Mouse (Mus musculus): ENCODE data around the gene Zfp451. TPM values are rescaled to one million over a fixed set of nuclear protein-coding genes. Genes with fewer than 3 reads are reported as not detected.

The Zfp451 gene
- polyA plus RNA-seq, 1 experiment from 2014 or later, result 43.5 TPM

- ATAC-seq (ENCODE audit: low FRiP score) (peak; percentile 69), DNase-seq (ENCODE audit: low spot score, missing footprints) (no peak)
- 9% methylated on average over 10 of the region's 10 CpGs for WGBS
- H3K36me3 ChIP-seq (ENCODE audit: control insufficient read depth, insufficient read depth, low read length), result no peaks in the 10 kb centered on the region
- H3K27me3 ChIP-seq (ENCODE audit: control insufficient read depth, insufficient read depth, low read length), result no peaks in the 10 kb centered on the region
- H3K27ac ChIP-seq (ENCODE audit: low read depth, low read length), result no peak overlapping the region
- peak overlapping the region; percentile 6; the same call in 1 of the 2 replicates for H3K4me2 ChIP-seq
- H3K4me1 ChIP-seq (ENCODE audit: control insufficient read depth, insufficient read depth, low read length), result no peaks in the 10 kb centered on the region
- no peak overlapping the region for H3K9ac ChIP-seq (ENCODE audit: low read length)
- no peak overlapping the region for H3K4me3 ChIP-seq (ENCODE audit: low read depth, low read length)
- no peaks in the 10 kb centered on the region for H3K9me3 ChIP-seq (ENCODE audit: control insufficient read depth, low read length)
Observed at GRCm38 (mm10) chr1:33714796-33715195, 99.6 kb downstream of the Zfp451 start.

DNA sequence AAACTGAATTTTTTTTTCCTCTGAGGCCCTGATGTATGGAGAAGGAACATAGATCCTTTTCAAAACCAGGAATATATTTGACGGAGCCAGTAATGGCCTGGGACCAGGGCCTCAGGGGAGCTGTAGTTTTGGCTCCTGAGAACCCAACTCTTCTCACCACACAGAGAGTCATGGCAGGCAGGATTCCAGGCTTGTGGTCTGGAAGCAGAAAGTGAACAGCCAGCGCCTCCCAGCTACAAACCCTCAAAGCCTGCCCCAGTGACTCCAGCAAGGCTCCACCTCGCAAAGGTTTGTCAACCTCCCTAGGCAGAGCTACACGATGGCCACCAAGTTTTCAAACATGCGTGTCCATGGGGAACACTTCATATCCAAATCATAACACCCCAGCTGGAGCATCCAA, 102.4 kb downstream of the Zfp451 start:
- H3K36me3 ChIP-seq (ENCODE audit: control insufficient read depth, insufficient read depth, low read length), result no peaks in the 10 kb centered on the region
- no peaks in the 10 kb centered on the region for H3K4me1 ChIP-seq (ENCODE audit: control insufficient read depth, insufficient read depth, low read length)
- no peak overlapping the region for H3K27ac ChIP-seq (ENCODE audit: low read depth, low read length)
- ATAC-seq (ENCODE audit: low FRiP score) (no peak), DNase-seq (ENCODE audit: low spot score, missing footprints) (no peak)
- no peak overlapping the region for H3K9ac ChIP-seq (ENCODE audit: low read length)
- no peaks in the 10 kb centered on the region for H3K27me3 ChIP-seq (ENCODE audit: control insufficient read depth, insufficient read depth, low read length)
- WGBS, result 88% methylated on average over 5 of the region's 5 CpGs
- no peaks in the 10 kb centered on the region for H3K9me3 ChIP-seq (ENCODE audit: control insufficient read depth, low read length)
- H3K4me3 ChIP-seq (ENCODE audit: low read depth, low read length), result no peak overlapping the region
- H3K4me2 ChIP-seq, result no peak overlapping the region

Other genes starting within 250 kb of the Zfp451 start
- 55.0 and 57.7 TPM in 2 replicates for gene Prim2, start 144.8 kb downstream of the Zfp451 start, polyA plus RNA-seq (2014; fragmentation: Nextera tagmentation; extraction: Ambion mirVana)
- 28.2 and 28.6 TPM in 2 replicates for gene Rab23, start 94.7 kb downstream of the Zfp451 start, polyA plus RNA-seq (2014; fragmentation: Nextera tagmentation; extraction: Ambion mirVana)
- gene Bag2, start 56.8 kb downstream of the Zfp451 start, polyA plus RNA-seq (2014; fragmentation: Nextera tagmentation; extraction: Ambion mirVana), result 29.1 and 29.6 TPM in 2 replicates
- 2.0 and 3.9 TPM in 2 replicates for gene Bend6, start 93.2 kb upstream of the Zfp451 start, polyA plus RNA-seq (2014; fragmentation: Nextera tagmentation; extraction: Ambion mirVana)
- gene Dst, start 93.6 kb upstream of the Zfp451 start, polyA plus RNA-seq (2014; fragmentation: Nextera tagmentation; extraction: Ambion mirVana), result 33.3 and 38.6 TPM in 2 replicates